Mouse (Mus musculus): ENCODE results near the gene Olfr370. TPM values are rescaled to one million over a fixed set of nuclear protein-coding genes. Genes with fewer than 3 reads are reported as not detected.
A peak's percentile ranks its signal among the peaks of the same experiment; 100 is the strongest.

Olfr370 gene
- polyA plus RNA-seq, 1 experiment from 2014 or later, result not detected

GRCm38 (mm10) chr8:83593325-83594166 lies 58.0 kb downstream of the Olfr370 start:
- no peaks in the 10 kb centered on the region for H3K36me3 ChIP-seq
- 5% methylated on average over 22 of the region's 22 CpGs for WGBS
- H3K27me3 ChIP-seq, result no peaks in the 10 kb centered on the region
- peak overlapping the region; percentile 92 for H3K27ac ChIP-seq (replicated peaks)
- peak overlapping the region; percentile 90 for H3K9ac ChIP-seq (replicated peaks)
- H3K9me3 ChIP-seq, result no peaks in the 10 kb centered on the region
- peaks cover 36% of the 10 kb centered on the region for H3K4me1 ChIP-seq
- H3K4me3 ChIP-seq, result peak overlapping the region; percentile 92
- ATAC-seq (ENCODE audit: low FRiP score, low read depth), result no peak
- peak overlapping the region; percentile 88 for H3K4me2 ChIP-seq (replicated peaks)

- peaks cover 36% of the 10 kb centered on the region for H3K4me1 ChIP-seq
- H3K9ac ChIP-seq (replicated peaks), result peak overlapping the region; percentile 90
- peak overlapping the region; percentile 92 for H3K4me3 ChIP-seq
- H3K9me3 ChIP-seq, result no peaks in the 10 kb centered on the region
- no peaks in the 10 kb centered on the region for H3K36me3 ChIP-seq
- H3K27me3 ChIP-seq, result no peaks in the 10 kb centered on the region
- ATAC-seq (ENCODE audit: low FRiP score, low read depth), result peak; percentile 99
- peak overlapping the region; percentile 92 for H3K27ac ChIP-seq (replicated peaks)
- under 1% methylated on average over 43 of the region's 43 CpGs for WGBS
- peak overlapping the region; percentile 88 for H3K4me2 ChIP-seq (replicated peaks)
These were observed 58.8 kb downstream of the Olfr370 start for GRCm38 (mm10) chr8:83594167-83595049.

Other genes with a start within 250 kb of the Olfr370 start
- gene Ucp1, start 245.4 kb upstream of the Olfr370 start, polyA plus RNA-seq (2016; fragmentation: Nextera tagmentation; extraction: Ambion mirVana), result not detected in 2 replicates
- 30.9 and 34.3 TPM in 2 replicates for gene Elmod2, start 203.3 kb upstream of the Olfr370 start, polyA plus RNA-seq (2016; fragmentation: Nextera tagmentation; extraction: Ambion mirVana)
- not detected in 2 replicates for gene Mgat4d, start 187.3 kb upstream of the Olfr370 start, polyA plus RNA-seq (2016; fragmentation: Nextera tagmentation; extraction: Ambion mirVana)
- 5.9 and 6.2 TPM in 2 replicates for gene Clgn, start 145.9 kb upstream of the Olfr370 start, polyA plus RNA-seq (2016; fragmentation: Nextera tagmentation; extraction: Ambion mirVana)
- gene Scoc, start 77.4 kb upstream of the Olfr370 start, polyA plus RNA-seq (2016; fragmentation: Nextera tagmentation; extraction: Ambion mirVana), result 171 and 182 TPM in 2 replicates
- 329 and 353 TPM in 2 replicates for gene Ndufb7, start 30.9 kb downstream of the Olfr370 start, polyA plus RNA-seq (2016; fragmentation: Nextera tagmentation; extraction: Ambion mirVana)
- 600 and 631 TPM in 2 replicates for gene Tecr, start 72.2 kb downstream of the Olfr370 start, polyA plus RNA-seq (2016; fragmentation: Nextera tagmentation; extraction: Ambion mirVana)
- 66.4 and 67.7 TPM in 2 replicates for gene Dnajb1, start 72.4 kb downstream of the Olfr370 start, polyA plus RNA-seq (2016; fragmentation: Nextera tagmentation; extraction: Ambion mirVana)
- gene Gipc1, start 116.9 kb downstream of the Olfr370 start, polyA plus RNA-seq (2016; fragmentation: Nextera tagmentation; extraction: Ambion mirVana), result 198 and 204 TPM in 2 replicates
- 0.75 and 0.97 TPM in 2 replicates for gene Ptger1, start 130.9 kb downstream of the Olfr370 start, polyA plus RNA-seq (2016; fragmentation: Nextera tagmentation; extraction: Ambion mirVana)
- gene Pkn1, start 163.4 kb downstream of the Olfr370 start, polyA plus RNA-seq (2016; fragmentation: Nextera tagmentation; extraction: Ambion mirVana), result 35.3 and 35.4 TPM in 2 replicates
- 184 and 186 TPM in 2 replicates for gene Ddx39, start 179.4 kb downstream of the Olfr370 start, polyA plus RNA-seq (2016; fragmentation: Nextera tagmentation; extraction: Ambion mirVana)
- 13.9 and 16.7 TPM in 2 replicates for gene Adgre5, start 205.5 kb downstream of the Olfr370 start, polyA plus RNA-seq (2016; fragmentation: Nextera tagmentation; extraction: Ambion mirVana)